Mouse (Mus musculus) kidney, adult 11 months (tissue): Measurements from ENCODE around the gene Ccnf.

Experiments
- DNase-seq: peaks from one replicate; pipeline ENCODE4 v3.0.0; 2022

The Ccnf gene

GRCm38 (mm10) chr17:24199741-24200140, 51.5 kb downstream of the Ccnf start:
- DNase-seq: peak; percentile 36

GRCm38 (mm10) chr17:24199252-24199651, 52.0 kb downstream of the Ccnf start:
- DNase-seq: no peak

- DNase-seq: no peak
Measured at GRCm38 (mm10) chr17:24197032-24197824, 54.1 kb downstream of the Ccnf start.

GRCm38 (mm10) chr17:24195349-24195748, 55.9 kb downstream of the Ccnf start:
- DNase-seq: no peak

- DNase-seq: no peak
Measured at GRCm38 (mm10) chr17:24193769-24194168, 57.5 kb downstream of the Ccnf start.

- DNase-seq: no peak
Measured at GRCm38 (mm10) chr17:24193268-24193667, 58.0 kb downstream of the Ccnf start.

GRCm38 (mm10) chr17:24192848-24193247, 58.4 kb downstream of the Ccnf start:
- no peak for DNase-seq

GRCm38 (mm10) chr17:24191481-24191880, 59.8 kb downstream of the Ccnf start:
- no peak for DNase-seq

- DNase-seq: no peak
Measured at GRCm38 (mm10) chr17:24190934-24191333, 60.4 kb downstream of the Ccnf start.

GRCm38 (mm10) chr17:24174259-24174658, 77.0 kb downstream of the Ccnf start:
- DNase-seq: no peak

GRCm38 (mm10) chr17:24173423-24173822, 77.9 kb downstream of the Ccnf start:
- peak; percentile 52 for DNase-seq
